Mouse (Mus musculus) frontal cortex, postnatal 25 days (tissue): ENCODE measurements at regions not wholly inside any gene's neighbourhood (a gene's known extent, or its start where the extent isn't known, plus 50 kb on each side); places are given as distances from the start of the nearest gene placed in this dataset.

Experiments used
- DNase-seq, 2 experiments: peaks; one replicate each; pipeline ENCODE4 v3.0.0; 2022; ENCODE audit warnings: low spot score in 2 of 2

DNA sequence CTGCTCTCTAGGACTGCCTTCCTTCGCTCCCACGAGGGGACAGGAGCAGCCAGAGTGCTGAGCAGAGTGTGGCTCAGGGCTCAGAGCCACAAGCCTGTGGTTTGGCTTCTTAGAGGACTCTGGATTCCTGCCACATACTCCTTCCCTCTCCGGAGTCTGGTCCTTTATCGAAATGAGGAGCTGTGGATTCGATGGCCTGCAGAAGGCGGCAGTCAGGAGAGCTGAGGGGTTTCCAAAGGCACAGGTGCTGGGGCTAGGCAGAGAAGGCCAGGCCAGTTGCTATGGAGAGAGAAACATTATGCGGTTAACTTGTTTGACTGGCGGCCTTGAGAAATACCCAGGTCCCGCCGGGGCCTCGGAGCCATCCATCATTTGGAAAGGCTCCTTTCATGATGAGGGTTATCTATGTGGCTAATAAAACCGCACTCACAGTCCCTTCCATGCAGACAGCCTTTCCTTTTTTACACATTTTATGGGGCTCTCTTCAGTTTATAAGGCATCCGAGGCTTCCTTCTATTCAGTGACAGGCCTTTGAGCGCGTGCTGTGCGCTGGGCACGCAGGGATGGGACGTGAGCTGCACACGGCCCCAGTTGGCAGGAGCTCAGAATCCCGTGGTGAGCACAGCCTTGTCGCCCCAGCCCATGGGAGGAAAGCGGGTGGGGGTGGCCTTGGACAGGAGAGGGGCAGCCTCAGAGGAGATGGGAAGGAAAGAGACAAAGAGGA is 61.2 kb upstream of the Gjb5 start:
- DNase-seq = no peak

DNA sequence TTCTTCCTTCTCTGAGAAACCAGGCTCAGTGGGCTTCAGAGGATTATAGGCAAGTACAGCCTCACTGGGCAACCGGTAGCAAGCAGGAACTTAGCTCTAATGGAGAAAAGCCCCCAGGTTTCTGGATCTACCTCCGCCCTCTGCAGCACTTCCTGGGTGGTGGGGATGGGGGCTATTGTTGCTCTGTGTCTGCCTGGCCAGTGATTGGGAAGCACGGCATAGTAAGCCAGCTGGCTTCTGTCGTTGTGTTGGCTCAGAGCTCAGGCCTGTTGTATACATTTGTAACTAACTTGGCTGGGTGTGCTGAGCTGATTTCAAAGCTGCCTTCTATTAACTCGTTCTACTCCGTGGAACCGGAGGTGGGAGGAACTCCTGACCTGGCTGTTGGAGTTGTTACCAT is 58.9 kb upstream of the Gjb5 start:
- DNase-seq = no peak

DNA sequence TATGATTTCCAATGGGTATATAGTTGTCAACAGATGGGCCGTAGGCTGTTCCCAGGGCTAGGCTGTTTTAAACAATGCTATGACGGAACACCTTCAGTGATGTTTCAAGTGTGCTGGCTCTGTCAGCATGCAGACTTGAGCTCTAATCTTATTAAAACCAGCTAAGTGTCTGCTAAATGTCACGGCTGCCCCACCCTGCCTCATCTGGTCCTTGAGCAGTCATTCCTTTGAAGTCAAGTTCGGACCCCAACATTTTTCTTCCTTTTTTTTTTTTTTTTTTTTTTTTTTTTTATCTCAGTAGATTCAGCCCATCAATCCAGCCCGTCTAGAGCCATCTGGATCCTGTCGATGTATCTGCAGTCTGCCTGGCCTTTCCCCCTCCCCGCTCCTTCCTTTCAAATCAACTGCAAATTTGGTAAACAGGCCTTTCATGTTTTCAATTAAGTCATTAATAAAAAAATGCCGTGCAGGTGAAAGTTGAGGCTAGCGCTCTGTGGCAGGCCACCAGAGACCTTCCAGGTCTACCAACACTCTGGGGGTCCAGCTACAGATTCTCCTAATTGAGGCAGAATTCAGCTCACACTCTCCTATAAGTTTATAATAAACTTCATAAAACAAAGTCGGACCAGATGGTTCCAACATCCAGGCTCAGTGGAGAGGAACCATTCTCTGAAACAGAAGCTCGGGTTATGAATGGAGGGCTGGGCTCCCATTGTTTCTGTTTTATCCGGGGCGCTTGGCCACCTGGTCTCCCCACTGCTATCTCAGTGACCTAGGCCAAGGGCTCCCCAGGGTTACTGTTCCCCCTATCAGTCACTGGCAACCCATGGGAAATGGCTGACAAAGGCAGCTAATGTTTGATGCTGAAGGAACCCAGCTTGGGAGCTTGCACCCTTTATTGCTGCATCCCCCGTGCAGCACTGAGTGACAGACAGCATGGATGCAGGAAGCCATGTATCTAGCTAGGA is 56.3 kb upstream of the Gjb5 start:
- DNase-seq = no peak
